Mouse (Mus musculus) embryonic fibroblast, embryonic 13.5 days (primary cell): ENCODE measurements around the gene Tesk2. TPM values are rescaled to one million over a fixed set of nuclear protein-coding genes. Genes with fewer than 3 reads are reported as not detected.

ENCODE experiments used
- H3K27ac ChIP-seq: 2 replicates; pipeline ENCODE4 v1.5.1; 2012; ENCODE audit warnings: low read length, control low read depth, inconsistent platforms; ENCODE audit not compliant: insufficient read depth
- H3K4me1 ChIP-seq: 2 replicates; pipeline ENCODE4 v1.6.1; 2011; ENCODE audit warnings: low read length; ENCODE audit not compliant: control insufficient read depth, insufficient read depth
- H3K4me3 ChIP-seq: 2 replicates; pipeline ENCODE4 v1.5.1; 2011; ENCODE audit warnings: mild to moderate bottlenecking, control low read depth, low read length; ENCODE audit not compliant: insufficient read depth
- CTCF ChIP-seq: IDR thresholded peaks from 2 replicates; pipeline ENCODE4 v1.5.1; 2011; ENCODE audit warnings: mild to moderate bottlenecking, control low read depth, low read length, moderate library complexity, borderline replicate concordance; ENCODE audit not compliant: insufficient read depth
- POLR2A ChIP-seq: IDR thresholded peaks from 2 replicates; pipeline ENCODE4 v1.6.1; 2011; ENCODE audit warnings: low read depth, mild to moderate bottlenecking, control low read depth, low read length, moderate library complexity
- polyA plus RNA-seq: library from polyadenylated mRNA; stranded (reverse); fragments of >200 nt; gene quantifications from 2 replicates; pipeline ENCODE4 v1.2.4, GENCODE M21; 2011; ENCODE audit warnings: low read depth; ENCODE audit not compliant: missing spikeins, insufficient read length

The Tesk2 gene
- polyA plus RNA-seq, 1 experiment, result 6.3 TPM

GRCm38 (mm10) chr4:116782171-116782570 lies 61.4 kb downstream of the Tesk2 start:
- no peak overlapping the region for H3K4me3 ChIP-seq
- no peaks in the 10 kb centered on the region for H3K4me1 ChIP-seq
- H3K27ac ChIP-seq, result no peak overlapping the region
- TF ChIP-seq CTCF (no peak), POLR2A (no peak)

- H3K4me3 ChIP-seq, result no peak overlapping the region
- TF ChIP-seq POLR2A (no peak), CTCF (no peak)
- H3K4me1 ChIP-seq, result no peaks in the 10 kb centered on the region
- H3K27ac ChIP-seq, result no peak overlapping the region
These were observed 65.8 kb downstream of the Tesk2 start for GRCm38 (mm10) chr4:116786587-116786986.

- no peak overlapping the region for H3K4me3 ChIP-seq
- no peaks in the 10 kb centered on the region for H3K4me1 ChIP-seq
- TF ChIP-seq POLR2A (no peak), CTCF (no peak)
- H3K27ac ChIP-seq, result peak overlapping the region; percentile 34; the same call in 1 of the 2 replicates
These were observed 67.4 kb downstream of the Tesk2 start for GRCm38 (mm10) chr4:116787985-116788760.

GRCm38 (mm10) chr4:116788956-116789355 lies 68.2 kb downstream of the Tesk2 start:
- no peak for TF ChIP-seq POLR2A
- peak; percentile 27; the same call in 1 of the 2 replicates for TF ChIP-seq CTCF
- no peaks in the 10 kb centered on the region for H3K4me1 ChIP-seq
- peak overlapping the region; percentile 34 for H3K27ac ChIP-seq
- no peak overlapping the region for H3K4me3 ChIP-seq

GRCm38 (mm10) chr4:116792453-116792852 lies 71.7 kb downstream of the Tesk2 start:
- no peak overlapping the region for H3K4me3 ChIP-seq
- H3K27ac ChIP-seq, result no peak overlapping the region
- no peak for TF ChIP-seq POLR2A
- TF ChIP-seq CTCF, result no peak
- H3K4me1 ChIP-seq, result no peaks in the 10 kb centered on the region

GRCm38 (mm10) chr4:116794273-116794672 lies 73.5 kb downstream of the Tesk2 start:
- Histone ChIP-seq H3K4me3 (no peak overlapping the region), H3K27ac (no peak overlapping the region), H3K4me1 (no peaks in the 10 kb centered on the region)
- TF ChIP-seq CTCF (peak; percentile 30; the same call in 1 of the 2 replicates), POLR2A (no peak)

GRCm38 (mm10) chr4:116796442-116797110 lies 75.8 kb downstream of the Tesk2 start:
- H3K27ac ChIP-seq, result no peak overlapping the region
- no peaks in the 10 kb centered on the region for H3K4me1 ChIP-seq
- TF ChIP-seq POLR2A, result no peak
- TF ChIP-seq CTCF, result no peak
- no peak overlapping the region for H3K4me3 ChIP-seq

- no peak overlapping the region for H3K27ac ChIP-seq
- H3K4me1 ChIP-seq, result no peaks in the 10 kb centered on the region
- H3K4me3 ChIP-seq, result no peak overlapping the region
- TF ChIP-seq CTCF (0 out of 2 replicates have a peak, but pooled peaks have one; percentile 13), POLR2A (no peak)
These were observed 79.2 kb downstream of the Tesk2 start for GRCm38 (mm10) chr4:116799901-116800300.

- Histone ChIP-seq H3K4me1 (peaks cover 4% of the 10 kb centered on the region; the same call in 1 of the 2 replicates), H3K4me3 (peak within 1 kb of the TSS; percentile 91), H3K27ac (peak within 1 kb of the TSS; percentile 55)
- TF ChIP-seq CTCF (no peak), POLR2A (peak; percentile 90)
These were observed 86.7 kb downstream of the Tesk2 start, which contains the start of the genes Toe1 and Mutyh for GRCm38 (mm10) chr4:116807197-116808129. Toe1 (minus strand) TSS chr4:116807640. Mutyh (plus strand) TSS chr4:116807723.

- H3K27ac ChIP-seq, result no peak overlapping the region
- no peak for TF ChIP-seq POLR2A
- TF ChIP-seq CTCF, result no peak
- no peak overlapping the region for H3K4me3 ChIP-seq
- peaks cover 8% of the 10 kb centered on the region for H3K4me1 ChIP-seq
These were observed 90.3 kb downstream of the Tesk2 start for GRCm38 (mm10) chr4:116811012-116811411.
